Mouse (Mus musculus) ovary, postnatal 36 days (tissue): ENCODE results near the gene Ldlrap1.
A peak's percentile ranks its signal among the peaks of the same experiment; 100 is the strongest.

Source experiments
- DNase-seq: peaks from one replicate; pipeline ENCODE4 v3.0.0; 2022; ENCODE audit warnings: low spot score, mixed read lengths

Gene Ldlrap1

DNA sequence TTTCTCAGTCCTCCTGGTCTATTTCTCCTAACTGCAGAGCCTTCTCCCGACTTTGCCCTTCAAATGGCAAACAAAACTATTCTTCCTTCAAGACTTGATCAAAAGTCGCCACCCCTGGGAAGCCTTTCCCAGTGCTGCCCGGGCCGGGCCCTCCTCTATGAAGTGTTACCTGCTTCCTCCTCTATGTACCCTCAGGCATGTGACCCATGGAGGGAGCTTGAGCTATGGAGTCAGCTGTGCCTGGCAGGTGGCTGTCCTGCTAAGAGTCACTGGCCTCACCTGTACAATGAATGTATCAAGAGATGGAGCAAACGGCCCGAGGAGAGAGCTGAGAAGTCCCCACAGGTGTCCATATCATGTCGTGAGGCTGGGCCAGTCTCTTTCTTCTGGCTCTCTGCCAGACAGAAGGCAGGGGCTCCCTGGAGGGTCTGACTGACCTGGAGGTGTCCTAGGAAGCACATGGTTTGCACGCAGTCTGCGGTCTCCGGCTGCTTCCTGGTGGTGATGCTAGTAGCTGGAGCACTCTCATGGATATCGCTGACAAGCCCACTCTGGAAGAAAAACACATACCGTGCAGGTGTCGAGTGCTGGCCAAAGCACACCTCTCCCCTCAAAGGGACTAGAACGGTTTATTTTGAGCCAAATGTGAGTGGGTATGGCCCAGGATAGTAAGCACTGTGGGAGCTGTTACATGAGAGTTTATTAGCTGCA lies 7.6 kb upstream of the Ldlrap1 start:
- no peak for DNase-seq

DNA sequence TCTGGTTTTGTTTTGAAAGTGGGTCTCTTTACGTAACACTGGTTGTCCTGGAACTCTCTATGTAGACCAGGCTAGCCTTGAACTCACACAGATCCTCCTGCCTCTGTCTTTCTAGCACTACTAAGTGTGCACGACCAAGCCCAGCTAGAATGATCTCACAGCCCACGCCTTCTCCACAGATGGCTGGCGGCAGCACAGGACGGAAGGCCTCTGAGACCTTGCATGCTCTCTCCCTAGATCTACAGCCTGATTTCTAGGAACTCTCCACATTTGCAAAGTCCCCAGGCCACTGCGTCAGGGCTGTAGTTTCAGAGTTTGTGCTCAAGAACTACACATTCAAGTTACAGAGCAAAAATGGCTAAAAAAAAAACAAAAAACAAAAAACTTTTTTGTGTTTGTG lies 6.3 kb upstream of the Ldlrap1 start:
- no peak for DNase-seq

DNA sequence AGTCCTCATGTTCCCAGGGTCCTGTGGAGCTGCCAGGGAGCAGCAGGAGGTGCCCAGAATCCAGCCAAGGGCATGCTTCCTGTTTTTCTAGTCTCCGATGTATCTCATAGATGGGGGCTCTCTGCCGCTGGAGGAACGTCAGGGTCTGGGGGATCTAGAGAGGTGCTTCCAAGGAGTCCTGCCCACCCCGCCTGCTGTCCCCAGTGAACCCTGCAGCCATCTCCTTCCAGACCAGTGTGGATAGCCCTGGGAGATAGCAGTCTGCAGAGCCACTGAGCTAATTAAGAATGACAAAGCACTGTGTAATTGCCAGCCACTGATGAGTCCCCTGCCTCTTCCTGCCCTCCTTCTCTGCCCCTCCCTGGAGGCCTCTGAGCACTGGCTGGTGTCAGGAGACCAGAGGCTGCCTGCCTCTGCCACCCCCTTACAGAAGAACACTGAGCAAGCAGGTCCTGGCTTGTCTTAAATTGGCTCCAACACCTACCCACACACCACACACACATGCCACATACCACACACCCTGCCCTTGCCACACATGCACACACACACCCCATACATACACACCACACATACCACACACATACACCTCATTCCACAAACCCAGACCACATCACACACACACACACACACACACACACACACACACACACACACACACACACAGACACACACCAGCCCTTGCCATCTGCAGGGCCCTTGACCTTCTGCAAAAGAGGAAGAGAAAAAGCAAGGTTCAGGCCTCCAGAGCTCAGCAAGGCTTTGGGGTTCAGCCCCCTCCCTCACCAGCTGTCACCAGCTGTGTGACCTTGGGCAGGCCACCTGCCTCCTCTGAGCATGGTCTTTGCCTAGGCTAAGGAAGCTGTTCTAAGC lies 5.2 kb upstream of the Ldlrap1 start:
- DNase-seq = no peak

DNA sequence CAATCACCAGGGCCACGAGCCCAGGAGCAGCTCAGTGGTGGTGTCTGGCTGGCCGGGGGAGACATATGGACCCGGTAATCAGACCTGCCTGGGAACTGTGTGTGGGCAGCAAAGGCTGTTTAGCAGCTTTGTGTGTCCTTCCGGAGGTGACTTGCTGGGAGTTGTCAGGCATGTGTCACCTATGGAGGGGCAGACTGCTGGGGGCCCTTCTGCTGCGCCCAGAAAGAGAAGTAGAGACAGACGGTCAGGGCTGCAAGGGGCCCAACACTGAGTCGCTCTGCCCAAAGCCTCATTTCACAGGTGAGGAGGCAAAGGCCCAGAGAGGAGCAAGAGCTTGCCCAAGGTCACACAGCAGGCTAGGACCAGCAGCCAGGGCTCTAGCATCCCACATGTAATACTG lies 2.1 kb upstream of the Ldlrap1 start:
- DNase-seq = no peak

DNA sequence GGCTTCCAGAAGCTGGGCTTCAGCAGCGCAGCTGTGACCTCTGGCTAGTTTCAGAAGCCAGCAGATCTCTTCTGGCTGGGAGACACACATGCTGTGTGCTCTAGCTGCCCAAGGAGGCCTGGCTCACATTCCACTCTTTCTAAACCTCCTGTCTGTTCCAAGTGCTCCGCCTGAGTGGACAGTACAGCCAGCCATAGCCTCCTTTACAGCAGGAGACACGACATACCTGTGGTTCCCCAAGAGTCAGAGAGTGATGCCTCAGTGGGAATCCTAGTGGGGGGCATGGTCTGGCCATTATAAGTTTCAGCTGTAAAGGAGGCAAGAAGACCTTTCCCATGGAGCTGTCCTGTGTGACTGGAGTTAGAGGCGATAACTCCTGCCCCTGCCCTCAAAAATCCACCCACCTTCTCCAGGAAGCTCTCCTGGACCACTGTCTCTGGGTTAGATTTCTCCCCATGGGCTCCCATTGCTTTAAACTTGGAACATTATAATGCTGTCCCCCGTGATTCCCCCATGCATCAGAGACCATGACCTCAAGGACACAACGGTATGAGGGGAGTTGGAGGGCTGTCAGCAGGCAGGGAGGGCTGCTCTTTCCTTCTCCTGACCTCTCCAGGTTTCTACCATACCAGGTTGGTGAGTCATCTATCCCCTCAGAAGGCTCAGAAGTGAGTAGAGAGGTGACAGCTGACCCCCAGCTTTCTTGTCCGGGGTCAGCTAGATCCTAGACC lies 1.4 kb upstream of the Ldlrap1 start:
- no peak for DNase-seq

DNA sequence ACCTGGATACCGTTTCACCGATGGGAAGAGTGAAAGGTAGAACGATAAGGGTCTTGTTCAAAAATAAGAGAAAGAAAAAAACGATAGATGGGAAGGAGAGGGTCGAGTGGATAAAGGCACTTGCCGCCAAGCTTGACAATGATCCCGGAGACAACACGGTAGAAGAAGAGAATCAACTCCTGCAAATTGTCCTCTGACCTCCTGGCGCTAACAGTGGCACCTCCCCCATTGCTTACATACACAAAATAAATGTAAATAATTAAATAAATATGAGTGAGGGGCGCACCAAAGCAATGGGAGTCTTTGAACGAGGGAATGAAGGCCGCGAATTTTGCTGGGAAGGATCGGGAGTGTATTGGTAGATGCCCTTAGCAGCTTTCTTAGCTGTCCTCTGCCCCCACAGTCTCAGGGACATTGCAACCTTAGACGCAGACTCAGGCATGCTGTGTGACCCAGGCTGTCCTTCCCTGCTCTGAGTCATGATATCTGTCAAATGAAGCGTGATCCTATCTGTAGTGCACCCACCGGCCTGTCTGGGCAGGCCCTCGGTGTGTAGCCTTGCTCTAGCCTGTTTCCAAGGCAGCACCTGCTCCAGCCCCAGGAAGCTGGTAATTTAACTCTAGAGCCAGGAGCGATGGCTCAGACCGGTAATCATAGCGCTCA lies 533 bp upstream of the Ldlrap1 start:
- peak; percentile 41 for DNase-seq

DNA sequence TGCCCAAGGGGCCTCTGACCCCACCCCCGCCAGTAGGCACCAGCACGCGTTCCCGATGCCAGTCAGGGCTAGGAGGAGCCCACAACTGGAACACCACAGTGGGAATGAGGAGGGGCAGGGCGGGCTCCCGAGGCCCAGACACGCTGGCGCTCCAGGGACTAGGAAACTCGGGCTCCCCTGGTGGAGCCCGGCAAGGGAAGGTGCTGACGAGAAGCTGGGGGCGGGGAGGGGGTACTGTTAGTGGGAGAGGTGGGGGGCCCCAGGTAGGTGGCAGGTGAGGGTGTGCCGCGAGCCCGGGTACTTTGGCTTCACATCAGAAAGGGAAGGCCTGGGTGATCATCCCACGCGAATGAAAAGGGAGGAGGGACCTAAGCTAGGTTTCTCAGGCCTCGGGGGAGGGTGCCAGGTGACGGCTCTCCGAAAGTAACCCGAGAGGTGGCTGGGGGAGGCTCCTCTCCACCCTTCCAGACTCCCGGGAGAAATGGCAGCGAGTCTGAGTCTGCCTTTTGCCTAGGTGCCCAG lies 859 bp downstream of the Ldlrap1 start:
- peak; percentile 52 for DNase-seq

DNA sequence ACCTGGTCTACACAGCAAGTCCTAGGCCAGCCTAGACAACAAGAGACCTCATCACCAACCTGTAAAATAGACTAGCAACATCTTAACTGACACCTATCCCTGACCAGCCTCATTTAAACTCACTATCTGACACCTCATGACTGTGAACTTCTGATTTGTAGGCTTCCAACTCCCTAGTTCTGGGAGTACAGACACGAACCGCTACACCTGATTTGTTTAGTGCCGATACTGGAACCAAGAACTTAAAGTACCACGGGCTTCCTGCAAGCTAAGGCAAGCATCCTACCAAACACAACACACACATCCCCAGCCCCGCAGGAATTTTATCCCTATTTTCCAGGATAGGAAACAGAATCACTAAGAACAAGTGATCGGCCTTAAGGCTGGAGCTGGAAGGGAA lies 1.5 kb downstream of the Ldlrap1 start:
- no peak for DNase-seq

DNA sequence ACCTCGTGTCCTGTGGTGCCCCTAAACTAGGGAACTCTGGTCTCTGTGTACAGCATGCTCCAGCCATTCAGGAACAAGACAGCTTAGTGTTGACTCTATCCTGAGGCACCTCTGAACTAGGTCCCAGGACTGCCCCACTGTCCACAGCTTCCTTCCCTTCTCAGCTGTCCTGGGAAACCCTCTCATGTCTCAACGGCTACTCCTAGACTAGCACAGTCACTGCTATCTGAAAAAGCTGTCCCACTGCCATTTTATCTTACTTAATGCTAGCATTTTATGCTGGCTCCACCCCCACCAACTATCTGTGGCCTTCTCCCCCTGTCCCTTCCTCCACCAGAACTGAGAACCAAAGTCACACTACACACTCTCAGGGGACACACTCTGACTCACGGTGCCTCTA lies 3.5 kb downstream of the Ldlrap1 start:
- DNase-seq = no peak

DNA sequence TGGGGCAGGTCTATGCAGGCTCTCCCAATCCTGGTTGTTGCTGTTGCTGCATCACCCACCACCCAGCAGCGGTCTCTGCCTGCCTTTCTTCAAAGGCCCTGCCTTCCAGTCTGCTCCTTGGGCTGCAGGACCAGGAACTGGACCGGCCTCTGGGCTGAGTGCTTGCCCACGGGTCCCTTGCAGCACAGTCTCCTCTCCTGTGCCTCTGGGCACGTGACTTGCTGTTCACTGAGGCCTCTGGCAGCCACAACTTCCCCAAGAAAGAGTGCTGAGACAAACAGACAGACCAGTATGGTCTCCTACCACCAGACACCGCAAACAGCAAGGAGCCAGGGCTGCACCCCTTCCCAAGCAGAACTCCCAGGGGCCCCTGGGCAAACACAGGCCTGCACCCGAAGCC lies 5.5 kb downstream of the Ldlrap1 start:
- no peak for DNase-seq

DNA sequence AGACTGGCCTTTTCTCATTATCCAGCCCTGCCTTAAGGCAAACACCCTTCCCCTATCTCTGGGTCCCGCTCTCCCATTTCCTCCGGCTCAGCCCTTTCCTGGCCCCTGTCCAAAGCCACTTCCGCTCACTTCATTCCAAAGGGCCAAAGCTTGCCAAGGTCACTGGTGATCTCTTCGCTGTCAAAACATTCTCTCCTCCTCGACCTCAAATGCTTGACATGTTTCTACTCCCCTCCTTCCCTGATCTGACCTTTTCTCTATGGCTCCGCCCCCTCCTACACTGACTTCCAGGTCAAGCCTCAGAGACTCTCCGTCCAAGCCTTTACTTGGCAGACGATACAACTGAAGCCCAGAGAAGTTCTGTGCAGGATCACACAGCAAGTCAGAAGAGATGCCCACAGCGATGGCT lies 7.0 kb downstream of the Ldlrap1 start:
- peak; percentile 68 for DNase-seq

DNA sequence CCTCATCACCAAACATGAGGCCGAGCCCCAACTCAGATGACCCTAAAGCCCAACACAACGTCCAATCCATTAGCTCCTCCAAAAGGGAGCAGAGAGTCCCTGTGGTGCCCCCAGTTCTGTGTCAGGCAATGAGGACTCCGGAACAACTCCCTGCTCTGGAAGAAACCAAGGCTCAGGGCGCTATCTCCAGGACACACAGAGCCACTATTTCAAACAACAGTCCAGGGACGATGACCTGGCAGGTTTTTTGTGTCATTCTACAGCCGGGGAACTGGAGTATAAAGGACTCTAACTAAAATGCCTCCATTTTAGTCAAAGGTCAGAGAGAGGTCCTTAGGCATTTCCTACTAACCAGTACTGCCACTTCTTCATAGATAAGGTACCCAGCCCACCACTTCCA lies 7.5 kb downstream of the Ldlrap1 start:
- no peak for DNase-seq

DNA sequence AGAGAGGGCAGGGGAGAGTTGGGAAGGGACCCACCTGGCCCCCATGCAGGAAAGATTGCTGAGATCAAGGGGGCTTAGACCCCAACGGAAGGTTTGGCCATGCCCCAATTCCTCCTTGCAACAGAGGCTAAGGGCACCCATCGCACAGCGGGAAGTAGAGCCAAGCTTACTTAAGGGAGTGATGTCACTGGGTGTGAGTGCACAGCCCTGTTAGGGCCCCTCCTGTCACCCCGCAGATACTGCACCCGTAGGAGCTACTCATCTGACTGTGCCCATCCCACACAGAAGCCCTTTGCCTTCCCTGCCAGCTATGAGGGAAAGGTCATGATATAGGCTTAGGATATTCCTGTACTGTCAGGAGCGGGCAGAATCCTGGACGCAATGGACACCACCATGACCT lies 8.3 kb downstream of the Ldlrap1 start:
- DNase-seq = no peak

DNA sequence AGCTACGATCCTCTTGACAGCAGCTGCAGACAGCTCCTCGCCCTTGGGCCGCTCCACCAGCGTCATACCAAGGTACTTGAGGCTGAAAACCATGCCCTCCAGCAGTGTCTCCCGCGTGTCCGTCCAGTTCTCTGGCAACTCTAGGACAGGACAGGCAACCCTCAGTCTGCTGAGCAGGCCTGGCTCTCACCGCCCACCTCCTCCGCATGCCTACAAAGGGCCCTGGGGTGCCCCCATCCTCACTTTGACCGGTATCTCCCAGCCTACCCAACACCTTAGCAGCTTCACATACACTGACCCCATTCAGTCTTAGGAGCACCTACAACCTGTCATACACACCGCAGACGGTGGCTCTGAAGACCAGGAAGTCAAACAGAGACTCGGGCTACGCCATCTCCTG lies 8.9 kb downstream of the Ldlrap1 start:
- no peak for DNase-seq

DNA sequence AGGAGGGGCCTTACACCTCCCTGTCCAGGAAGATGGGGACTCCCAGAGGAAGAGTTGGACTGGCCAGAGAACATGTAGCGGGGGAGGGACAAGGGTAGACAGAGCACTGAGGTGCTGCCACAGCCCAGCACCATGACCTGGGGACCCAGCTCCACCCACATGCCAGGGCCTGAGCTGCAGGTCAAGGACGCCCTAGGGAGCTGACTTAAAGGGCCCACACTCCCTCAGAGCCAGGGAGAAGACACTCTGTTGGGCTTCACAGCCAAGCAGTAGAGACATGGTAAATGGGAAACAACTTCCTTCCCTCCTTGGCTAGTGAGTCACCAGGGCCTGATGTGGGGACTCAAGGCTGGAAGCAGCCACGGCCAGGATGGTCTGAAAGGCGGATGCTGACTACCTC lies 9.5 kb downstream of the Ldlrap1 start:
- DNase-seq = no peak

DNA sequence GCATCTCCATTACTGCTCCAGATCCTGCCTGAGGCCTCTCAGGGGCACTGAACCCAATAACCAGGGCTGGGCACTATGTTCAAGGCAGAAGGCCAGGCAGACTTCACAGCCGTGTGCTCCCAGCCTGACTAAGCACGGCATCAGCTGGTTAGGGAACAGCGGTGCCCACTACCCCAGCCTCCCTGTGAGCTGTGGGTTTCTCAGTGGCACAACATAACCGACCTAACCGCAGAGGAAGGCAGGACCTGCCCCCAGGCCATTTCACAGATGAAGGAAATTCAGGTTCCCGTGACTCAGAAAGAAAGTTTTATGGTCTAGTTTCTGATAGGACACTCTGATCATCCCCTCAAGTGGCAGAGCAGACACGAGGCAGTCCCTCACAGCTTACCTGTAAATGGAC lies 10.9 kb downstream of the Ldlrap1 start:
- DNase-seq = no peak

DNA sequence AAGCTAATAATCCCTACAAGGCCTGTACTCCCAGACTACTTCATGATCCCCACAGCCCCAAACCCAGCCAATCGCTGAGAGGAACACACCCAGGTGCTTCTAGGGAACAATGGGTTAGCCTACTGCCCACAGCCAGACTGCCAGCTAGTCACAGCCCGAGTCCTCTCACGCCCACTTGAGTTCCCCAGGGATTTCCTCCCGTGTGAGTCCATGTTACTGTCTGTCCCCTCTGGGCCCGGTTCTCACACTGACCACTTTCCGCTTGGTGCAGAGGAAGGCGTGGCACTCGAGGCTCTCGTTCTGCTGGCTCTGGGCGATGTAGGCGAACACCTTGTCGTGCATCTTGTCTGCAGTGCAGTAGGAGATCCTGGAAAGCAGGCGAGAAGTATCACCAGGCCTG lies 12.9 kb downstream of the Ldlrap1 start:
- no peak for DNase-seq

DNA sequence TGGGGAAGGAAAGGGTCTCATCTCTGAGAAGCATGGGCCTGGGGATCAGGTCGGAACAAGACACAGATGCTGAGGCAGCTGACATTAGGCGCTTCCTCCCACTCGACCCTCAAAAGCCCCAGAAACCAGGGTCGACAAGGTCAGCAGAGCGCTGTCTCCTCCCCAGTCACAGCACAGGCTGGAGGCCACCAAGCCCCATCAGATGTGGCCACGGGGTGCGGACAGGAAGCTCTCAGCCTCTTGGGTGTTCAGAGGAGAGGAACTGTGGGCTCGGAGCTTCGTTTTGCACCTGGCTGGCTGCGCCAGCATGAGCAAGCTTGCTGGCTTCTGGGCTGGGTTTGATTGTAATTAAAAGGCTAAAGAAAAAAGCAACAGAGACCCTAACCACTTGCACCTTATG lies 13.5 kb downstream of the Ldlrap1 start:
- no peak for DNase-seq

DNA sequence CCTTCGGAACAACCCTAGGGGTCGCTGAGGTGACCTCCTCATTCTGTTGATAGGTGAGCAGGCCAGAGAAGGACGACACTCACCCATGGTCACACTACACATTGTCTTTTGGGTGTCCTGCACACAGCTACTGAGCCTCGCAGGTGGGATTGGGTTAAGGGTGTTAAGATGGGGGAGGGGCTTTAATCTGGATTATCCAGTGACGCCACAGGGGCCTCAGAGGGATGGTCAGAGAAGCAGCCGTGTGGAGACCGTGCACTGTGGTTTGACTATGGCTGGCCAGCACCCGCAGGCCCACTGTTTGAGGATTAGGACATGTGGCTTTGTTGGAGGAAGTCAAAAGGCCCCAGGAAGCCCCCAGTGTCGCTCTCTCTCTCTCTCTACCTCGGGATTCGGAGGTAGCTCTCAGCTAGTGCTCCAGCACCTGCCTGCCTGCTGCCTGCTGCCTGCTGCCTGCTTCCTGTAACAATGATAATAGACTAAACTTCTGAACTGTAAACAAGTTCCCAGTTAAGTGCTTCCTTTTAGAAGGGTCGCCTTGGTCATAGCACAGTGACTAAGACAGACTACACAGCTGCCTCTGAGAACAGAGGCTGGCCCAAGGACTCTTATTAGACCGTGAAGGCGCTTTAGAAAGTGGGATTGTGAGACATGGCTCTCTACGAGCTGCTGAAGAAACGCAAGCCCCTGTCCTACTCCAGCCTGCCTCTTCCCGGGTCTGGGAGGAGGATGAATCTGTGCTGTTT lies 14.1 kb downstream of the Ldlrap1 start:
- DNase-seq = no peak

DNA sequence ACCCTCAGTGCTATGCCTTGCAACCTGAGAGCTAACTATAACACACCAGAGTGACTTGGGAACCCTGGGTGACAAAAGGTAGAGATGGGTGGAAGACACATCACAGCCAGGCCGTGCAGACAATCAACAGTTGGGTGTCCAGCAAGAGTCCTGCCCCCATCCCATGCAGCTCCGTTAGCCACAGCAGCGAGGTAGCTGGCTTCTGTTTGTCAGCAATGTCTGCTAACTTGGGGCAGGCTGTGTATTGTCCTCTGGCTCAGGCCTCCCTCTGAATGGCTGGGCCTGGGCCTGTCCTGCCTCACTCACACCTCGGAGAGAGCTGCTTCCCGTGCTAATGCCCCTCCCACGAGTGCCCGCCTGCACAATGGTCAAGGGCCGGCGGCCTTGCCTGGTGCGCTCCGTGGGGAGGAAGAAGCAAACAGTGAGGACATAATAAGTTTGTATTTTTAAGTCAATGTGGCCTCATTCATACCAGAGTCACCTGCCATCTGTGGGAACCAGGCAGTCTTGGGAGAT lies 14.9 kb downstream of the Ldlrap1 start:
- no peak for DNase-seq

DNA sequence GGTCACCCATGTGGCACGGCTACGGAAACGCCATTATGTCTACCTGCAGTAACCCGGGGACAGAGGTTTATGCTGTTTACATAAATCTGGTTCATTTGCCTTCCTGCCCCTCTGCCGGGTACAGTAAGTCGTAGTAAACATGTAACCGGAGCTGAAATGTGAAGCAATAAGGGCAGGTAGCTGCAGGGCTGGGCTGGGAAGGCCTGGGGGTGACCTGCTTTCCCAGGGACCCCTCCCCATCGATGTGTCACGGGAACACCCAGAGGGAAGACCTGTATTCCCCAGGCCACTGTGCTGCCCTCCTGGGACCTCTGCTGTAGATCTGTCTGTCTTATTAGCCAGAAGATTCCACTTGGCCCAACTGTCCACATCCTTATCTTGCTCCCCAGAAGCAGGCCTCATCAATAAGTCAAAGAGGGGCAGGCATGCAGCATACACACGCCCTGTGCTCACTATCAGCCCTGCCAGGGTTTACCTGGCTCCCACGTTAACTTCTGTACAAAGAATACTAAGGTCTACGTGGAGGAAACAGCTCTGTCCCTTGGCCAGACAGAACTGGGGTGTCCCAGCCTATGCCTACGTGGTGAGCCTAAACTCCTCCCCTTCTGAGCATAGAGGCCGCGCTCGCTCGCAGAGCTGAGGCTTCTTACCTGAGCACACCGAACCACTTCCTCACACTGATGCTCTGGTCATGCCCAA lies 16.0 kb downstream of the Ldlrap1 start:
- DNase-seq = no peak
